Mouse (Mus musculus): ENCODE measurements around the gene Nars2.

Gene Nars2

DNA sequence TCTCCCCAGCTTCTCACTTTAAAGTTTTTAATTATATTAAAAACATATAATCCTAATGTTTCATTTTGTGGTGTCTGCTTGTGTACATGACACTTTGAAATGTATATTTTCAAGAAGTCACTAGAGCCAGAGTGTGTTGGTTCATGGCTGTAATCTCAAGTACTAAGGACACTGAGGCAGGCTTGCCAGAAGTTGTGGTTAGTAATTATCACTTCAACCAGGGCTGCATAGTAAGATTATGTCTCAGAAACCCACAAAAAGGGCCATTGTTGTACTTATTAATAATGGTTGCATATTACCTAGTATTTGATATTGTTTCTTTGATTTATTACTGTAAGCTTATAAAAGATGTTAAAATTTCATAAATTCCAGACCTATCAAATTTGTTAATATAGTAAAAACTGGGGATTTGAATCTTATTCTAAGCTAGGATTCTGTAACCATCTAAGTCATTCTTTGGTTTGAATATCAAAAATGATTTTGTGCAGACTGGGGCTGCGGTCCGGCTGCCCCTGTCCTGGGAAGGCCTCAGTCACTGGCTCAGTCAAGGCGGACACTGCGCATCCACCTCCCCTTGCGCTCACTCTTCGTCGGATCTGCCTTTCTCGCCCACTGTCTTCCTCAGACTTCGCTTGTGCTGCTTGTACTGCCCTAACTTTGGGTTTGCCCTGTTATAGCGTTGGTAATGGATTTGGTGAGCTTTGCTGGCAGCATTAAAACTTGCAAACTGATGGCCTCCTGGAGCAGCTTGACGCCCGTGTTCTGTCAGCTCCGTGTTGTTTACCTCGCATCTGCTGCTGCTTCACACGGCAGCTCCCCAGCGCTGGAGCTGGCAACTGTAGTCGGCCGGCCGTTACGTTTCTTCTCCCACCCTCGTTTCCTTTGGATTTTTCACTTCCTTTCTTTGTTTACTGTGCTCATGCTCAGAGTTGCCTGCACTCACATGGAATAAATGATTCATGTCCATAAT, 20.0 kb downstream of the Nars2 start:
- DNase-seq (ENCODE audit: low read depth in 1 of 2, low spot score in 2 of 2): no peak

DNA sequence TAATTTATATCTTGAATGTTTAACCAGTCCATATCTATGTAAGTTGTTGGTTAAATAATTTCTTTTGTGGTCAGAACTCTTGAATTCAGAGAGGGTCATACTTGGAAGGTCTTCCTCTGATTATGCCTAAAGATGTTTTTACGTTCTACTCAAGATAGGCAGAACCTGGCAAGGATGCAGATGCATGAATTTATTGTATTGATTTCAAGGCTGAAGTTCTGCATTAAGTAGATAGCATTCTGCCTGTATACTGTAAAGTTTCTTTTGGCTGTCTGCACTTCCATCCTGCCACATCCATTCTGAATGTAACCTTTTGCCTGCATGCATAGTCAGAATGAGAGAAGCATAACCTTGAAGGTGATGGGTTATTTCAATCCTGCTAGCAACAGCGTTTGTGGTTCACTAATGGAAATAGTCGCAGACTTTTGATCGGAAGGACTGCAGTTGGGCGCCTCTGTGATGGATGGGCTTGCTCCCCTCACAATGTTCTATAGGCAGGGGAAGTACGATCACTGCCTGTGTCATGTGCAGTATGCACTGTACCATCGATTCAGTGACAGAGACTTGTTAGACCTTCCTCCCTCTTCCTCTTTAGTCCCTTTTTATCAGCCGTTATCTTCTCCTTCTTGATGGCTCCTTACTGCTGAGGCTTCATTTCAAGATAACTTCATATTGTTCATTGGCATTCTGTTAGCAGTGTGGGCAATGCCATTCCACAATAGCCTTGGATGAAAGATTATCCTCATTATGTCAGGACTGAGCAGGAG, 21.0 kb downstream of the Nars2 start:
- no peak for DNase-seq (ENCODE audit: low read depth in 1 of 2, low spot score in 2 of 2)

GRCm38 (mm10) chr7:96975914-96976313, 24.6 kb downstream of the Nars2 start:
- DNase-seq (ENCODE audit: low read depth in 1 of 2, low spot score in 2 of 2): no peak

DNA sequence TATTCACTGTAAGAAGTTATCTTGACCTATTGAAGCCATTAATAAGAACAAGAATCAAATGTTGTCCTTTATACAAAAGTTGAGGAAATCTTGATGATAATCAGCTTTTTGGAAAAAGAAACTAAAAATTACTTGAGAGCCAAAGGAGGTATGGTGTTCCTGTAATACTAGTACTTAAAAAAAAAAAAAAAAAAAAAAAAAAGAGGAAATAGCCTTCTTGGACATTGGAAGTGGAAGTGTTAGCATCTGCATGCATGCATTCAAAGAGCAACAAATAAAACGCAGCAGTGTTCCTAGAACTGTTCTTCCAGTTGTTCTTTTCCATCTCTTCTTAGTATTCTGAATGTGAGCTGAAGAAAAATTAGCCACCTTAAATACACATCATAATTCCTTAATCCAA, 25.9 kb downstream of the Nars2 start:
- no peak for DNase-seq (ENCODE audit: low read depth in 1 of 2, low spot score in 2 of 2)

DNA sequence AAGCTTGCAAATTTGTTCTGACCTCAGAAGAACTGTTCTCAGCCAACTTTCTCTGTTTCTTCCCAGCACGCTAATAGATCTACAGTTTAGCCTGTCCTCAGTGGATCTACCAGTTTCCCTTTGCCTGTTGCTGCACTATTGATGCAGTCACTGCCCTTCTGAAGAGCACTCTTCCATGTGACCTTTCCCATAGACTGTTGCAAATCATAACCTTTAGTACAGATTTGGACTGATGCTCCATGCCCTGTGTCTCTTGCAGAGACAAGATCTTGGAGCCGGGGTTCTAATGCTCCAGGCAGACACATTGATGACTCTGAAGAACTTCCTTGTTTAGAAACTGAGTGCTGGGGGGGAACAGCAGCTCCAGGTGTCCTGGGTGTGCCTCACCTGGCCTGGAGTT, 30.1 kb downstream of the Nars2 start:
- DNase-seq (ENCODE audit: low read depth in 1 of 2, low spot score in 2 of 2): no peak

DNA sequence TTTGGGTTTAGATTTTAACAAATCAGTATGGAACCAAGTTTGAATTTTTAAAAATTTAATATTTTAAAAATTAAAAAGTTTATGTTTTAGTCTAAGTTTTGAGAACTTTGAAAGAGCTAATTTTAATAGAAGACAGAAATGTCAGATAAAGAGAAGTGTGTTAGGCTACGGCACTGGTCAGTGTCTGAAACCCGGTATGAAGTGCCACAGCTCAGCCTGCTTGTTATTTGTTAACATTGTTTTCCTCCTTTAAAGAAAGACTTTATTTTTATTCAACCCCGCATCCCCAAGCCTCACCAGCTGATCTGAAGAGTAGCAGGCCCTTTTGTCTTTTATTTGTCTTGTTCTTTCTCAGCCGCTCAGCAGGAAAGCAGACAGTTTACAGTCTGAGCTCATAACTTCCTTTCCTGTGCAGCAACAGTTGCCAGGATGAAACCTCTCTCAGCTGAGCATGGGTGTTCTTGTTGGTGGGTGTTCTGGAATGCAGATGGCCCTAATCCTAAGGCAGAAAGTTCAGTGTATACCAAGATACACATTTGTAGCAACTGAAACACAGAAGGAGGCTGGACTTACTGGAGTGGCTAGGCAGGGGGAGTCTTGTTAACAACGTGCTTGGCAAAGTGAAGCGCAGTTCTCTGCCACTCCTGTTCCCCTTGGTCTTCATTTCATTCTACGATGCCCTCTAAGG, 32.5 kb downstream of the Nars2 start:
- DNase-seq (ENCODE audit: low read depth in 1 of 2, low spot score in 2 of 2): no peak

DNA sequence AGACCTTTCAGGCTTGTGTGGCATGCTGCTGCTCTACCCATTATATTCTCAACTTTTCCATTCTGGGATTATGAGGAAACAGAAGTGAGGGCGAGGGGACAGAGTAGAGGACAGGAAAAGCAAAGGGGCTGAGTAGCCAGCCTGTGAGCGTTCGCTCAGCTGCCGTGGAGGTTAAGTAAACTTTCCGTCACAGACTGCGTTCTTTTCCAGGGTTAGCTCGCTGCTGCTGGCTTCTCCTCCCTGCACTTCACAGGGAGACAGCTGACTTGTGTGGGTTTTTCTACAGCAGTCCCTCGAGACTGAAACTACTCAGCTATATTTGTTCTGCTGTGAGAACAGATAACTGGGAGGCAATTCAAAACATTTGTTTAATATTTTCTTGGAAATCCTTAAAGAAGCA, 34.5 kb downstream of the Nars2 start:
- DNase-seq (ENCODE audit: low read depth in 1 of 2, low spot score in 2 of 2): no peak

- DNase-seq (ENCODE audit: low read depth in 1 of 2, low spot score in 2 of 2): no peak
Measured at GRCm38 (mm10) chr7:96986795-96987445, 35.6 kb downstream of the Nars2 start.

GRCm38 (mm10) chr7:96987676-96988075, 36.4 kb downstream of the Nars2 start:
- DNase-seq (ENCODE audit: low read depth in 1 of 2, low spot score in 2 of 2): no peak

- DNase-seq (ENCODE audit: low read depth in 1 of 2, low spot score in 2 of 2): no peak
Measured at GRCm38 (mm10) chr7:97012956-97013355, 61.7 kb downstream of the Nars2 start.

DNA sequence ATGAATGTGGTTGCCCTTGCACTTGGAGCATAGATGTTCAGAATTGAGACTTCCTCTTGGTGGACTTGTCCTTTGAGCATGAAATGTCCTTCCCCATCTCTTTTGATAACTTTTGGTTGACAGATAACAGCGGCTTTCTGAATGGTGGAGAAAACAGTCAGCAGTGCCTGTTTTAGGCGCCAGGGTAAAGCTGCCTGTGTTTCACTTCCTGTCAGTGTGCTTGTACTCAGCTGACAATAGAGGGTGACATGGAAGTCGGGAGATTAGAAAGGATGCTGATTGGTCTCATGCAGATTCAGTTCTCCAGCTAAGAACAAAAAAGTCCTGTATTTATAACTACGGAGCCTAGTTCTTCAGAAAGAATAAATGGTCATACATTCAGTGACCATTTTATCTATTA, 66.7 kb downstream of the Nars2 start:
- peak; percentile 12 to 22 for DNase-seq (ENCODE audit: low read depth in 1 of 2, low spot score in 2 of 2)

DNA sequence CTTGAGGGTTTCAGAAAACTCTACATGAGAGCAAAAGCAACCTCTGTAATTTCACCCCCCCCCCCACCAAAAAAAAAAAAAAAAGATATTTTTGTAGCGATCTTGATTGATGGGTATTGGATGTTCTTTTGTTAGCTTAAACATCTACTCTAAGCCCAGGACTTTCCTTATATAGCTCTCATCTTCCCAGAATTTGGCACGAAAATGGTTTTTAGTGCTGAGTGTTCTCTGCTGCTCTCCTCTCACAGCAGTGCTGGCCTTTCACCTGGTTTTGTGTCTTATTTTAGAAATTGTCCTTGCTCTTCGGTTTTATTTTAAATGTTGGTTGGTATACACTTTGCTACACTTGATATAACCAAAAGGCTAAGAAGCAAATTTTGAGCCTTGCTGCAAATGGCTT, 67.1 kb downstream of the Nars2 start:
- no peak for DNase-seq (ENCODE audit: low read depth in 1 of 2, low spot score in 2 of 2)

GRCm38 (mm10) chr7:97019303-97019702, 68.0 kb downstream of the Nars2 start:
- no peak for DNase-seq (ENCODE audit: low read depth in 1 of 2, low spot score in 2 of 2)

DNA sequence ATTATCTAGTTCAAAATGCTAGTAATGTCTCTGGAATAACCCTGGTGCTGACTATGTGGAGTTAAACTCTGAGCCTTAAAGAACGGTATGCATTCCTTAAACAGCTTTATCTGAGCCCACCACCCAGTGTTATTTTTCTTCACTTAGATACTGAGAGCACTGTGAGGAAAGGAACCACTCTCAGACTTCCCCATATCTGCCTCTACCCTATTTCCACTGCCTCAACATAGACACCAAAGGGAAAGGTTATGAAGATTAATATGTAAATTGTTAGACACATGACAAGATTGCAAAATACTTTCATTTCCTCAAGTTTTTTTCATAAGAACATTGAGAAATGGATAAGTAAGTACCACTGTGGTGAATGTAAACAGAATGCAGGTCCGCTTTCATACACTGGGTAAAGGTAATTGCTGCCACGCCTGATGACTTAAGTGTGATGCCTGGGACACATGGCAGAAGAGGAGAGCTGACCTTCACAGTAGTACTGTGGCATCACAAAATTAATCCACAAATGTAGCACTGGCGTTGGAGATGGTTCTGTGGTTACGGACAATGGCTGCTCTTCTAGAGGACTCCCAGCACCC, 75.6 kb downstream of the Nars2 start:
- DNase-seq (ENCODE audit: low read depth in 1 of 2, low spot score in 2 of 2): peak; percentile 27 to 31

GRCm38 (mm10) chr7:97029151-97029550, 77.8 kb downstream of the Nars2 start:
- peak; percentile 31 to 37 for DNase-seq (ENCODE audit: low read depth in 1 of 2, low spot score in 2 of 2)

GRCm38 (mm10) chr7:97032412-97032811, 81.1 kb downstream of the Nars2 start:
- no peak for DNase-seq (ENCODE audit: low read depth in 1 of 2, low spot score in 2 of 2)

DNA sequence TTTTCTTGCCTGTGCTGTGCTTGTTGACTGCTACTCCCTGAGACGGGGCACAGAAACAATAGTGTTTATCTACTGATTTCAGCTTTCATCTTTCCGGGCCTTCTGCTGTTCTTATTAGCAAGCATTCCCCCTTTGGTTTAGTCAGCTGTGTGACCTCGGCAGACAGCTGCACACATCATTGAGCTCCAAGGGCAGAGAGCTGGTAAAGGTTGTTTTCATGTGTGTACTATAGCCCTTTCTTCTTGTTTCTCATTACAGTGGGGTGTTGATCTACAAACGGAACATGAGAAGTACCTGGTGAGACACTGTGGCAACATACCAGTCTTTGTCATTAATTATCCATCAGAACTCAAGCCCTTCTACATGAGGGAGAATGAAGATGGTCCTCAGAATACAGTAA, 88.3 kb downstream of the Nars2 start:
- DNase-seq (ENCODE audit: low read depth in 1 of 2, low spot score in 2 of 2): no peak

- no peak for DNase-seq (ENCODE audit: low read depth in 1 of 2, low spot score in 2 of 2)
Measured at GRCm38 (mm10) chr7:97041868-97042449, 90.7 kb downstream of the Nars2 start.

- DNase-seq (ENCODE audit: low read depth in 1 of 2, low spot score in 2 of 2): no peak
Measured at GRCm38 (mm10) chr7:97042981-97043380, 91.7 kb downstream of the Nars2 start.

- DNase-seq (ENCODE audit: low read depth in 1 of 2, low spot score in 2 of 2): no peak
Measured at GRCm38 (mm10) chr7:97060966-97061365, 109.7 kb downstream of the Nars2 start.

Data from monocyte, adult 2 months (primary cell).